Mouse (Mus musculus): Measurements from ENCODE around the gene B4galt2. TPM values are rescaled to one million over a fixed set of nuclear protein-coding genes. Genes with fewer than 3 reads are reported as not detected.

The B4galt2 gene
- total and polyA plus RNA-seq, 2 experiments from 2014 or later: 5.9 to 33.0 TPM

DNA sequence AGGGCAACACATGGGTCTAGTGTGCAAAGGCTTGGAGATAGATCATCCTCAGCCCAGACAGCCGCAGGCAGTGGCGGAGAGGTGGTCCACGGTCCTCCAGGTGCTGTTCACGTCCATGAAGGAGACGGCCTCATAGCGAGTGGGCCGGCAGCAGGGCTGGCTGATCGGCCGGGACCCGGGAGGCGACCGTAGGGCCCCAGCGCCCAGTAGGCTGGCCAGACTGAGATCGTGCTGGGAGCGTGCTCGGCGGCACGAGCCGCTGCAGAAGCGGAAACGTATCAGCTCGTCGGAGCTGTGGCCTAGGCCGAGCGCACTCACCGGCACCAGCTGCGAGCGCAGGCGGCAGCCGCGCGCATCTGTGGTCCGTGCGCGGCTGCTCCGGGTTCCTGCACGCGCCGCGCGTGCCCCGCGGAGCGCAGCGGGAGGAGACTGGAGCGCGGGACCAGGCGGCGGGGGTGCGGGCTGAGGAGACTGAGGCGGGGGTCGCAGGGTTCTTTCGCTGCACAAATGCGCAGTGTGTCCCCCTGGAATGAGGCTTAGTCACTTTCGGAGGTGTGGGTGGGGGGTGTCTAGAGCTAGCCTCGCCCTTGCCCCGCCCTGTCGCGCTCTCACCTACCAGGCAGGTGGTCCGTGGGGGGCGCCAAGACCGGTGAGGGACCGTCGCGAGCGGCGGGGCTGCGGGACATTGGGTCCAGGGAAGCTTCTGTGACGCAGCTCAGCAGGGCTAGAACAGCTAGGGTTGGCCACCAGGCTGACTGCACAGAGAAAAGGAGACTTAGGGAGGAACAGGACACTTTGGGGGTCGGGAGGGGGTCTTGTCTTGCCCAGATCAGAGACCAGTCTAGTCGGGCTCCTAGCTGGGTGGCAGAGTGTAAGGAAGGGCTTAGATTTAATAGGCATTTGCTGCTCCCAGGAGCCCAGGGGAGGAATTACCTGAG lies 43.5 kb upstream of the B4galt2 start:
- Histone ChIP-seq H3K9me3 (replicated peaks; ENCODE audit: control insufficient read depth, low read length) (no peaks in the 10 kb centered on the region), H3K27me3 (ENCODE audit: control insufficient read depth, insufficient read depth, low read length) (peaks cover 45% of the 10 kb centered on the region), H3K9ac (replicated peaks; ENCODE audit: low read depth, low read length) (peak overlapping the region; percentile 29), H3K4me3 (ENCODE audit: low read depth, low read length) (peak overlapping the region; percentile 53), H3K4me2 (ENCODE audit: low read depth, low read length) (peak overlapping the region; percentile 94), H3K27ac (ENCODE audit: low read depth) (no peak overlapping the region), H3K36me3 (replicated peaks; ENCODE audit: control insufficient read depth, insufficient read depth, low read length) (no peaks in the 10 kb centered on the region), H3K4me1 (ENCODE audit: control insufficient read depth, insufficient read depth) (peaks cover 30% of the 10 kb centered on the region)
- DNase-seq (ENCODE audit: low spot score) (no peak), ATAC-seq (ENCODE audit: insufficient read depth, low read depth) (peak; percentile 47)
- TF ChIP-seq CTCF (IDR thresholded peaks at IDR 0.05; ENCODE audit: low read depth): no peak
- no peak for TF ChIP-seq EP300 (IDR thresholded peaks at IDR 0.05; ENCODE audit: low read depth)
- 4% methylated on average over 53 of the region's 71 CpGs for WGBS

DNA sequence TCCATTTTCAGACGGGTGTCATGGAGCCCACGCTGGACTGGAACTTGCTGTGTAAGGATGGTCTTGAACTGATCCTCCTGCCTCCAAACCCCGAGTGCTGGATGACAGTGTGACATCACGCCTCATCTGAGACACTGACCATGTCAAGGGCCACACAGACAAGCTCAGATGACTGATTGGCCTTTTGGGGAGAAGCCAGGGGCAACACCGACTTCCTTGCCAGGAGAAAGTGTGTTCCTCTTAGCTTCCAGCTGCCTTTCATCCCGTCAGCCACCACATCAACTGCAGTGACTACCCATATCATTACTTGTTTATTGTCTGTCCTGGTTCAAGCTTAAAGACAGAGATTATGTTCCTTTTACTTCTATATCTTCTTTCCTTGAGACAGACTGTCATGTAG lies 41.6 kb upstream of the B4galt2 start:
- Histone ChIP-seq H3K36me3 (replicated peaks; ENCODE audit: control insufficient read depth, insufficient read depth, low read length) (no peaks in the 10 kb centered on the region), H3K4me3 (ENCODE audit: low read depth, low read length) (no peak overlapping the region), H3K9ac (replicated peaks; ENCODE audit: low read depth, low read length) (no peak overlapping the region), H3K4me2 (ENCODE audit: low read depth, low read length) (no peak overlapping the region), H3K9me3 (replicated peaks; ENCODE audit: control insufficient read depth, low read length) (no peaks in the 10 kb centered on the region), H3K27me3 (ENCODE audit: control insufficient read depth, insufficient read depth, low read length) (peaks cover 39% of the 10 kb centered on the region), H3K4me1 (ENCODE audit: control insufficient read depth, insufficient read depth) (peaks cover 31% of the 10 kb centered on the region), H3K27ac (ENCODE audit: low read depth) (no peak overlapping the region)
- TF ChIP-seq EP300 (IDR thresholded peaks at IDR 0.05; ENCODE audit: low read depth): no peak
- TF ChIP-seq CTCF (IDR thresholded peaks at IDR 0.05; ENCODE audit: low read depth): no peak
- 57% methylated on average over 6 of the region's 6 CpGs for WGBS
- no peak for DNase-seq (ENCODE audit: low spot score)
- no peak for ATAC-seq (ENCODE audit: insufficient read depth, low read depth)

DNA sequence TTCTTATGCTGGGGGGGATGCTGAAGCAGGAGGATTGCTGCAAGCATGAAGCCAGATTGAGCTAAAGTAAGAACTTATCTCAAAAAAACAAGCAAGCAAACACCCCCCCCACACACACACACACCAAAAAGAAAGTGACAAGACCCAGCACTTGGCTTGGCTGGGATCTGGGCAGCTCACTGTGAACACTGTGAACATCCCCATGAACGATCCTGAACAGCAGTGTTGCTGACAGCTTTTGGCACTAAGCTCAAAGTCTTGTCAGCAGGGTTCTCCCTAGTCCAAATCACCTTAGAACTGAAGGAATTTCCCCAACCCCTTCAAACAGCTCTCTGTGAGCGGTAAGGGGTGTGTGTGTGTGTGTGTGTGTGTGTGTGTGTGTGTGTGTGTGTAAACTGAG lies 40.2 kb upstream of the B4galt2 start:
- Histone ChIP-seq H3K9ac (replicated peaks; ENCODE audit: low read depth, low read length) (no peak overlapping the region), H3K9me3 (replicated peaks; ENCODE audit: control insufficient read depth, low read length) (no peaks in the 10 kb centered on the region), H3K4me2 (ENCODE audit: low read depth, low read length) (no peak overlapping the region), H3K27ac (ENCODE audit: low read depth) (no peak overlapping the region), H3K4me1 (ENCODE audit: control insufficient read depth, insufficient read depth) (peaks cover 24% of the 10 kb centered on the region), H3K4me3 (ENCODE audit: low read depth, low read length) (no peak overlapping the region), H3K36me3 (replicated peaks; ENCODE audit: control insufficient read depth, insufficient read depth, low read length) (no peaks in the 10 kb centered on the region), H3K27me3 (ENCODE audit: control insufficient read depth, insufficient read depth, low read length) (peaks cover 25% of the 10 kb centered on the region)
- 15% methylated on average over 2 of the region's 2 CpGs for WGBS
- peak; percentile 63 for ATAC-seq (ENCODE audit: insufficient read depth, low read depth)
- TF ChIP-seq CTCF (IDR thresholded peaks at IDR 0.05; ENCODE audit: low read depth) (no peak), EP300 (IDR thresholded peaks at IDR 0.05; ENCODE audit: low read depth) (no peak)
- peak; percentile 63 for DNase-seq (ENCODE audit: low spot score)

DNA sequence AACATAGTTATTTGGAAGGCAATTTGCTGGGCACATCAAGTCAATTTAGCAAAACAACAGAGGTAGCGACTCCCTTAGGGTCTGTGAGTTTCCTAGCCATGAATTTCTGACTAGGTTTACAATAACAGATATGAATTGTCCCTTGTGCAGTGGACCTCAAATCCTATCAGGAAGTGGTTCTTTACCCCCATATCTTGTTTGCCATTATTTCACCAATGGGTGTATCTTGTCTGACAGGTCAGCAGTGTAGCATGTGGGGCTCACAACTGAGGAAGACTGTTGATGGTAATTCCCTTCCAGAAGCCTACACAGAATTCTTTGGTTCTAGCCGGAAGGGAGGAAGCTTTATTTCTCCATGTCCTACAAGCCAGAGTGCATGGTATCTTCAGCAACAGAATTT lies 38.1 kb upstream of the B4galt2 start:
- Histone ChIP-seq H3K9me3 (replicated peaks; ENCODE audit: control insufficient read depth, low read length) (no peaks in the 10 kb centered on the region), H3K4me2 (ENCODE audit: low read depth, low read length) (no peak overlapping the region), H3K27ac (ENCODE audit: low read depth) (no peak overlapping the region), H3K4me1 (ENCODE audit: control insufficient read depth, insufficient read depth) (peaks cover 25% of the 10 kb centered on the region), H3K4me3 (ENCODE audit: low read depth, low read length) (no peak overlapping the region), H3K27me3 (ENCODE audit: control insufficient read depth, insufficient read depth, low read length) (peaks cover 4% of the 10 kb centered on the region), H3K9ac (replicated peaks; ENCODE audit: low read depth, low read length) (no peak overlapping the region), H3K36me3 (replicated peaks; ENCODE audit: control insufficient read depth, insufficient read depth, low read length) (no peaks in the 10 kb centered on the region)
- no peak for DNase-seq (ENCODE audit: low spot score)
- no peak for ATAC-seq (ENCODE audit: insufficient read depth, low read depth)
- no peak for TF ChIP-seq CTCF (IDR thresholded peaks at IDR 0.05; ENCODE audit: low read depth)
- no peak for TF ChIP-seq EP300 (IDR thresholded peaks at IDR 0.05; ENCODE audit: low read depth)
- WGBS: 91% methylated on average over 2 of the region's 2 CpGs

DNA sequence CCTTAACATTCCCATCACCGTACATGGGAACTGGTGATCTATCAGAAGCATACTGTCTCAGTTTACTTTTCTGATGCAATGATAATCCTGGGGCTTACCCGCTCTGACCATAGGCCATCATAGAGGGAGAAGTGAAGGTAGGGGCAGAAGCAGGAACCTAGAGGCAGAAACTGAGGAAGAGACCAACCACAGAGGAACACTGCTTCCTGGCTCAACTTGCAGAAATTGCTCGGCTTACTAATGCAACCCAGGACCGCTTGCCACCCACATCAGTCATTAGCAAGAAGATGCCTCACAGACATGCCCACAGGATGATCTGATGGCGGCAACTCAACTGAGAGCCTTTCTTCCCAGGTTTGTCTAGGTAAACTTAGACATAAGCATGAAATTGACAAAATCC lies 35.5 kb upstream of the B4galt2 start:
- DNase-seq (ENCODE audit: low spot score) (no peak), ATAC-seq (ENCODE audit: insufficient read depth, low read depth) (no peak)
- H3K9ac ChIP-seq (replicated peaks; ENCODE audit: low read depth, low read length): no peak overlapping the region
- H3K36me3 ChIP-seq (replicated peaks; ENCODE audit: control insufficient read depth, insufficient read depth, low read length): no peaks in the 10 kb centered on the region
- TF ChIP-seq EP300 (IDR thresholded peaks at IDR 0.05; ENCODE audit: low read depth): no peak
- no peak for TF ChIP-seq CTCF (IDR thresholded peaks at IDR 0.05; ENCODE audit: low read depth)
- H3K9me3 ChIP-seq (replicated peaks; ENCODE audit: control insufficient read depth, low read length): no peaks in the 10 kb centered on the region
- no peaks in the 10 kb centered on the region for H3K27me3 ChIP-seq (ENCODE audit: control insufficient read depth, insufficient read depth, low read length)
- H3K4me2 ChIP-seq (ENCODE audit: low read depth, low read length): no peak overlapping the region
- WGBS: 61% methylated on average over 5 of the region's 5 CpGs
- H3K4me1 ChIP-seq (ENCODE audit: control insufficient read depth, insufficient read depth): peaks cover 35% of the 10 kb centered on the region
- H3K27ac ChIP-seq (ENCODE audit: low read depth): 0 out of 2 replicates have a peak overlapping the region, but pooled peaks have one; percentile 27
- H3K4me3 ChIP-seq (ENCODE audit: low read depth, low read length): no peak overlapping the region

All from heart, postnatal 0 days (tissue).